Mouse (Mus musculus) adrenal gland, adult 10 weeks (tissue): ENCODE measurements around the gene Ap2m1. TPM values are rescaled to one million over a fixed set of nuclear protein-coding genes. Genes with fewer than 3 reads are reported as not detected.

Source experiments
- polyA plus RNA-seq: library from polyadenylated mRNA; stranded (reverse); fragments of 350-450 nt; fragmentation: Illumina TruSeq; extraction: RNeasy Lipid Tissue Mini Kit (QIAGEN cat#74804); gene quantifications from one replicate; pipeline ENCODE4 v1.2.3, GENCODE M21; 2014; ENCODE audit warnings: low read depth, low replicate concordance

The Ap2m1 gene
- polyA plus RNA-seq, result 132 TPM

DNA sequence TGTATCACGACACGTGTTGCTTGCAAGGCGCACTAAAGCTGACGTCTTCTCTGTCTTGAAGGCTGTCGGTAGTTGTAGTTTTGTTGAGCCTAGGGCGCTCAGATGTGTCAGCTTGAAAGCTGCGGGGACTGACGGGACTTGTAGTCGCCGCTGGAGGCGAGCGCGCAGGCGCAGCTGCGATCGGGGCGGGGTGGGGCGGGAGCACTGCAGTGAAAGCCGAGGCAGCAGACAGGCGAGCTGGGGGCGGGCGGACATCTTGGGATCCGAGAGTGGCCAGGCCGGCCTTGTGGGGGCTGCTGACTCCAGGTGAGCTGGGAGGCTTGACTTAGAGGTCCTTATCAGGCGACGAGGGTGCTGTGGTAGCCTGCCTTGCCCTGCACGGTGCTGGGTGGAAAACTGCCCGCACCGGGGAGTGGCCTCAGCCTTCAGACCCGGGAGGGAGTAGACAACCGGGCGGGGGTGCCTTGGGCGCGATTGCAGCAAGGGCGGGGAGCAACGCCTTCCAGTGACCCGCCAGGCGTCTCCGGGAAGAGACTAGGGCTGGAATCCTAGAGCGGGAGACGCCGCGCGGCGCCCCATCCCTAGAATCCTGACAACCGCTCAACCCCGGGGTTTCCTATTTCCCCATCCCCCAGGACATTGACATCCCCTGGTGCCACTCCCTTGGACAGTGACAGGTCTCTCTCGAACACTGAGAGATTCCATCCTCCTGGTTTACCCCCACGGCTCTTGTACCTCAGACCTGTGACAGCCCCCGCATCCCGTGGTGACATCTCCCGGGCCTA, at the start of gene Ap2m1:
Gene Ap2m1, plus strand, starts transcription at position 183 of the 785 bp plus-strand sequence.

GRCm38 (mm10) chr16:20498677-20499475, 36.4 kb upstream of the Ap2m1 start, which contains the start of gene Eif2b5:
Gene Eif2b5, plus strand, starts transcription at chr16:20498817.

GRCm38 (mm10) chr16:20516726-20517201, 18.5 kb upstream of the Ap2m1 start, which contains the start of gene Dvl3:
Gene Dvl3, plus strand, starts transcription at chr16:20516982.

GRCm38 (mm10) chr16:20548096-20548948, 13.0 kb downstream of the Ap2m1 start, which contains the start of gene Abcf3:
Gene Abcf3, plus strand, starts transcription at chr16:20548577.

DNA sequence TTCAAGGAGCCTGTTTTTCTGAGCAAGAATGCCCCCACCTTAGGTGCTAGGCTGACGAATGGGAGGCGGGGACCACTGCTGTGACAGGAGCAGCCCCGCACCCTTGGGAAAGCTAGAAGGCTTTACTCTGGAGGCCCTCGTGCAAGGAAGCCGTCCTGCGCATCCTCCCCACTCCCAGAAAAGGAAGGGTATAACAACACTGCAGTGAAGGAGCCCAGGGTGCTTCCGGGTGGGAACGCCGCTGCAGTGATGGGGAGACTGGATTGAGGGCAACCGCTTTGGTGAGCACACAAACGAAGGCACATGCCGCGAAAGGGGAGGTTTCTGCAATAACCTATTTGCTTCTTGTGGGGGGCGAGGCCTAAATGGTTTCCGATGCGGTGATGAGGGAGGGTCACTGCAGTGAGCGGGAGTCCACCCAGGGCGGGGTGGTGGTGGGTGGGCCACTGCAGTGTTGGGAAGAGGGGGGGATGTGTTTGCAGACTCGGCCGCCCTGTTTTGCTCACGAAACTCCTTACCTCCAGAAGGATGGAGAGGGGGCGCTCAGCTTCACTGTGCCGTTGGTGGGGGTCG, 54.2 kb downstream of the Ap2m1 start, which contains the start of gene Vwa5b2:
Gene Vwa5b2, plus strand, starts transcription at position 106 of the 573 bp plus-strand sequence.

Other genes starting within 250 kb of the Ap2m1 start
- 87.0 TPM for gene Parl, start 233.1 kb upstream of the Ap2m1 start, polyA plus RNA-seq
- not detected for gene Cyp2ab1, start 210.1 kb upstream of the Ap2m1 start, polyA plus RNA-seq
- gene Abcc5, start 109.1 kb upstream of the Ap2m1 start, polyA plus RNA-seq, result 54.2 TPM
- 12.4 TPM for gene Eif2b5, start 36.7 kb upstream of the Ap2m1 start, polyA plus RNA-seq
- gene Dvl3, start 18.5 kb upstream of the Ap2m1 start, polyA plus RNA-seq, result 18.4 TPM
- gene Abcf3, start 13.1 kb downstream of the Ap2m1 start, polyA plus RNA-seq, result 17.7 TPM
- not detected for gene Vwa5b2, start 54.0 kb downstream of the Ap2m1 start, polyA plus RNA-seq
- 1.1 TPM for gene Eef1akmt4, start 76.1 kb downstream of the Ap2m1 start, polyA plus RNA-seq
- gene Gm49333, start 76.1 kb downstream of the Ap2m1 start, polyA plus RNA-seq, result not detected
- 8.6 TPM for gene Alg3, start 76.3 kb downstream of the Ap2m1 start, polyA plus RNA-seq
- 1.7 TPM for gene Camk2n2, start 85.8 kb downstream of the Ap2m1 start, polyA plus RNA-seq
- 2.4 TPM for gene Ece2, start 94.3 kb downstream of the Ap2m1 start, polyA plus RNA-seq
- 113 TPM for gene Psmd2, start 116.2 kb downstream of the Ap2m1 start, polyA plus RNA-seq
- 151 TPM for gene Eif4g1, start 132.8 kb downstream of the Ap2m1 start, polyA plus RNA-seq
- 0.35 TPM for gene Fam131a, start 157.8 kb downstream of the Ap2m1 start, polyA plus RNA-seq
- gene Polr2h, start 182.2 kb downstream of the Ap2m1 start, polyA plus RNA-seq, result 43.4 TPM
- 1.3 TPM for gene Clcn2, start 182.3 kb downstream of the Ap2m1 start, polyA plus RNA-seq
- 1.2 TPM for gene Chrd, start 197.6 kb downstream of the Ap2m1 start, polyA plus RNA-seq
- gene Thpo, start 199.0 kb downstream of the Ap2m1 start, polyA plus RNA-seq, result not detected